Mouse (Mus musculus) myocyte (in vitro differentiated cells): Measurements from ENCODE around the gene Zfp790. TPM values are rescaled to one million over a fixed set of nuclear protein-coding genes. Genes with fewer than 3 reads are reported as not detected.
"Not testable (repeated sequence)": the region's sequence is repeated elsewhere in the genome, so short reads cannot be mapped to it uniquely, and the experiment has no call there.

ENCODE experiments used
- H3K27me3 ChIP-seq: one replicate; pipeline ENCODE4 v1.6.1; 2011; ENCODE audit not compliant: control insufficient read depth, insufficient read depth, insufficient read length
- H3K36me3 ChIP-seq: one replicate; pipeline ENCODE4 v1.6.1; 2011; ENCODE audit not compliant: control insufficient read depth, insufficient read depth
- H3K4me2 ChIP-seq: one replicate; pipeline ENCODE4 v1.6.1; 2011; ENCODE audit warnings: low read depth, control low read depth
- H3K4me3 ChIP-seq: one replicate; pipeline ENCODE4 v1.5.1; 2011; ENCODE audit warnings: mild to moderate bottlenecking, control low read depth, moderate library complexity
- H3K79me2 ChIP-seq: one replicate; pipeline ENCODE4 v1.6.1; 2011; ENCODE audit not compliant: control insufficient read depth, insufficient read depth
- H3ac ChIP-seq: one replicate; pipeline ENCODE4 v1.6.1; 2011; ENCODE audit not compliant: control insufficient read depth, insufficient read length
- CEBPB ChIP-seq: IDR thresholded peaks from 2 replicates; pipeline ENCODE4 v1.6.1; 2011; ENCODE audit warnings: mild to moderate bottlenecking, moderate library complexity; ENCODE audit not compliant: poor library complexity, insufficient read depth, severe bottlenecking
- E2F4 ChIP-seq: IDR thresholded peaks from one replicate; pipeline ENCODE4 v1.6.1; 2011; ENCODE audit warnings: mild to moderate bottlenecking, control low read depth, moderate library complexity; ENCODE audit not compliant: insufficient read depth
- MAX ChIP-seq: IDR thresholded peaks from one replicate; pipeline ENCODE4 v1.6.1; 2011; ENCODE audit warnings: low read depth, mild to moderate bottlenecking, control low read depth
- MYOD1 ChIP-seq, 3 experiments: IDR thresholded peaks; one replicate each; pipeline ENCODE4 v1.6.1; 2011; ENCODE audit warnings: control low read depth in 2 of 3, low read depth in 2 of 3, mild to moderate bottlenecking in 2 of 3, moderate library complexity in 1 of 3; ENCODE audit not compliant: insufficient read length in 2 of 3, control insufficient read depth in 1 of 3
- MYOG ChIP-seq, 3 experiments: IDR thresholded peaks; one replicate each; pipeline ENCODE4 v1.6.1; 2011; ENCODE audit warnings: control low read depth in 2 of 3, low read depth in 2 of 3, mild to moderate bottlenecking in 2 of 3; ENCODE audit not compliant: insufficient read length in 2 of 3, control insufficient read depth in 1 of 3, insufficient read depth in 1 of 3
- POLR2A ChIP-seq: IDR thresholded peaks from one replicate; pipeline ENCODE4 v1.6.1; 2011; ENCODE audit warnings: low read depth, mild to moderate bottlenecking, control low read depth, moderate library complexity; ENCODE audit not compliant: insufficient read length
- POLR2AphosphoS2 ChIP-seq: IDR thresholded peaks from one replicate; pipeline ENCODE4 v1.6.1; 2011; ENCODE audit warnings: low read depth, control low read depth; ENCODE audit not compliant: insufficient read length
- REST ChIP-seq: IDR thresholded peaks from one replicate; pipeline ENCODE4 v1.6.1; 2011; ENCODE audit warnings: mild to moderate bottlenecking, control low read depth, moderate library complexity; ENCODE audit not compliant: insufficient read depth, insufficient read length
- SRF ChIP-seq: IDR thresholded peaks from one replicate; pipeline ENCODE4 v1.6.1; 2011; ENCODE audit warnings: low read depth; ENCODE audit not compliant: control insufficient read depth, insufficient read length
- TCF12 ChIP-seq: IDR thresholded peaks from one replicate; pipeline ENCODE4 v1.6.1; 2011; ENCODE audit warnings: mild to moderate bottlenecking, control low read depth; ENCODE audit not compliant: poor library complexity, insufficient read depth, severe bottlenecking
- TCF3 ChIP-seq: IDR thresholded peaks from one replicate; pipeline ENCODE4 v1.6.1; 2011; ENCODE audit warnings: low read depth, control low read depth; ENCODE audit not compliant: insufficient read length
- USF1 ChIP-seq: IDR thresholded peaks from one replicate; pipeline ENCODE4 v1.6.1; 2011; ENCODE audit warnings: low read depth, mild to moderate bottlenecking, control low read depth, moderate library complexity
- polyA plus RNA-seq: library from polyadenylated mRNA; unstranded; fragments of >200 nt; fragmentation: generic; extraction: Trizol; gene quantifications from one replicate; pipeline ENCODE4 v1.2.1, GENCODE M21; 2012; ENCODE audit warnings: missing spikeins

The Zfp790 gene
- polyA plus RNA-seq, 1 experiment: 5.1 TPM

GRCm38 (mm10) chr7:29859532-29860517, 43.9 kb downstream of the Zfp790 start, which contains the start of gene Zfp420:
Gene Zfp420 (plus strand): TSS chr7:29859979.
- no peaks in the 10 kb centered on the region for H3K27me3 ChIP-seq
- H3K4me3 ChIP-seq: peak within 1 kb of the TSS; percentile 33
- H3K4me2 ChIP-seq: peak within 1 kb of the TSS; percentile 91
- H3K36me3 ChIP-seq: no peaks in the 10 kb centered on the region
- TF ChIP-seq USF1: peak; percentile 21
- peak; percentile 83 for TF ChIP-seq POLR2AphosphoS2
- TF ChIP-seq CEBPB: no peak
- TF ChIP-seq POLR2A: peak; percentile 94
- H3K79me2 ChIP-seq: peaks cover 8% of the 10 kb centered on the region
- peak within 1 kb of the TSS; percentile 8 for H3ac ChIP-seq

GRCm38 (mm10) chr7:29861660-29862059, 45.7 kb downstream of the Zfp790 start:
- Histone ChIP-seq H3K4me3 (no peak overlapping the region), H3K79me2 (peaks cover 8% of the 10 kb centered on the region), H3K4me2 (no peak overlapping the region), H3K27me3 (no peaks in the 10 kb centered on the region), H3K36me3 (no peaks in the 10 kb centered on the region), H3ac (no peak overlapping the region)
- TF ChIP-seq TCF12 (no peak), E2F4 (no peak), USF1 (no peak), CEBPB (no peak), REST (no peak), MYOD1 (IDR thresholded peaks at IDR 0.05; ENCODE audit: control insufficient read depth in 1 of 3, insufficient read length in 2 of 3, low read depth in 2 of 3) (no peak), MAX (no peak), POLR2AphosphoS2 (no peak), POLR2A (no peak), MYOG (IDR thresholded peaks at IDR 0.05; ENCODE audit: control insufficient read depth in 1 of 3, insufficient read depth in 1 of 3, insufficient read length in 2 of 3, low read depth in 2 of 3) (no peak), TCF3 (no peak), SRF (no peak)

- peaks cover 17% of the 10 kb centered on the region for H3K36me3 ChIP-seq
- no peaks in the 10 kb centered on the region for H3K27me3 ChIP-seq
- H3K4me2 ChIP-seq: no peak overlapping the region
- no peak overlapping the region for H3K4me3 ChIP-seq
- TF ChIP-seq E2F4 (no peak), POLR2A (no peak), TCF3 (no peak), REST (no peak), USF1 (no peak), MAX (no peak), TCF12 (no peak), CEBPB (no peak), POLR2AphosphoS2 (no peak), MYOG (IDR thresholded peaks at IDR 0.05; ENCODE audit: control insufficient read depth in 1 of 3, insufficient read depth in 1 of 3, insufficient read length in 2 of 3, low read depth in 2 of 3) (no peak), MYOD1 (IDR thresholded peaks at IDR 0.05; ENCODE audit: control insufficient read depth in 1 of 3, insufficient read length in 2 of 3, low read depth in 2 of 3) (no peak), SRF (no peak)
- H3K79me2 ChIP-seq: no peaks in the 10 kb centered on the region
- H3ac ChIP-seq: no peak overlapping the region
Observed at GRCm38 (mm10) chr7:29874256-29874655, 58.3 kb downstream of the Zfp790 start.

- not testable (repeated sequence) for H3ac ChIP-seq, H3K4me2 ChIP-seq, H3K4me3 ChIP-seq, H3K27me3 ChIP-seq, H3K79me2 ChIP-seq
- peaks cover 17% of the 10 kb centered on the region for H3K36me3 ChIP-seq
Observed at GRCm38 (mm10) chr7:29877561-29877960, 61.6 kb downstream of the Zfp790 start.

- Histone ChIP-seq H3K79me2 (no peaks in the 10 kb centered on the region), H3K4me2 (no peak overlapping the region), H3K36me3 (peaks cover 8% of the 10 kb centered on the region), H3K4me3 (no peak overlapping the region), H3ac (no peak overlapping the region), H3K27me3 (no peaks in the 10 kb centered on the region)
- TF ChIP-seq MYOD1 (IDR thresholded peaks at IDR 0.05; ENCODE audit: control insufficient read depth in 1 of 3, insufficient read length in 2 of 3, low read depth in 2 of 3): no peak
- TF ChIP-seq MYOG (IDR thresholded peaks at IDR 0.05; ENCODE audit: control insufficient read depth in 1 of 3, insufficient read depth in 1 of 3, insufficient read length in 2 of 3, low read depth in 2 of 3): no peak
- no peak for TF ChIP-seq SRF
- TF ChIP-seq POLR2A: no peak
- no peak for TF ChIP-seq CEBPB
- TF ChIP-seq USF1: no peak
- TF ChIP-seq E2F4: no peak
- TF ChIP-seq TCF12: no peak
- TF ChIP-seq TCF3: no peak
- TF ChIP-seq POLR2AphosphoS2: no peak
- no peak for TF ChIP-seq REST
Observed at GRCm38 (mm10) chr7:29880056-29880455, 64.1 kb downstream of the Zfp790 start.

Other genes with a start within 250 kb of the Zfp790 start
- gene Catsperg2, start 89.1 kb upstream of the Zfp790 start, polyA plus RNA-seq: 0.01 TPM
- 4.7 TPM for gene Zfp84, start 47.6 kb upstream of the Zfp790 start, polyA plus RNA-seq
- 3.3 TPM for gene Zfp30, start 32.1 kb upstream of the Zfp790 start, polyA plus RNA-seq
- gene Zfp940, start 37.6 kb downstream of the Zfp790 start, polyA plus RNA-seq: 0.96 TPM
- 1.7 TPM for gene Zfp420, start 43.9 kb downstream of the Zfp790 start, polyA plus RNA-seq
- 3.9 TPM for gene Zfp27, start 90.5 kb downstream of the Zfp790 start, polyA plus RNA-seq
- gene Zfp383, start 92.1 kb downstream of the Zfp790 start, polyA plus RNA-seq: 2.4 TPM
- 1.5 TPM for gene Zfp74, start 138.0 kb downstream of the Zfp790 start, polyA plus RNA-seq
- 27.4 TPM for gene Zfp568, start 167.8 kb downstream of the Zfp790 start, polyA plus RNA-seq
- gene Zfp14, start 235.3 kb downstream of the Zfp790 start, polyA plus RNA-seq: 0.97 TPM